Mouse (Mus musculus): ENCODE results near the gene Sh3rf1. TPM values are rescaled to one million over a fixed set of nuclear protein-coding genes. Genes with fewer than 3 reads are reported as not detected.

Gene Sh3rf1
- polyA plus RNA-seq, 1 experiment = 3.8 TPM

DNA sequence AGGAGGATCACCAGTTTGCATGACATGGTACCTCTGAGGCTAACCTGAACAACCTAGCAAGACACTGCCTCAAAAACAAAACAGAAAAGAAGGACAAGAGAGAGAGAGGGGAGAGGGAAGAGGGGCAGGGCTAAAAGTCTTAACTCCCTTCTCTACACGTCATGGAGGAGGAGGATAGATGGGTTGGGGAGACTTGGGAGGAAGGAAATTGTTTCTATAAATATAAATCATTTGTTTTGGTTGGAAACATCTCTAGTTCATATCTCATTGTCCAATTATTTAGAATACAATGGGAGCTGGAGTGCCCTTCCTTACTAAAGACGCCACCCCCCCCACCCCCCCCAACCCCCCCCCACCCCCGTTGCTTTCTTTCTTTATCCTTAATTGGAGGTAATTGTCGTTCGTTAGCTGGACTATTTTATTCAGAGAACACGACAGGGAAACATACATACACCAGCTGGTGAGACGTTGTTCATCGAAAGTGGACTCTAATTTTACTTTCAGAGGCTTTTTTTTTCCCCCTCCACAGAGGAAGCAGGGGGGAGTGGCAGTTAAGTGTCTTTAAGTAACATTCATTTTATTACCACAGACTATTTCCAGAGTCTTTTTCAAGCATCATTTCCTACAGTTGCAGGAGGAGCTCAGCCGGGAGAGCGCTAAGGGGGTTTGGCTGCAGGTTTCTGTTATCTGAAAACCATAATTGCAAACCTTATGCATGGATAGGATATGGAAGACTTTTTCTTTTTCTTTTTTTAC, 92.5 kb downstream of the Sh3rf1 start:
- H3ac ChIP-seq (ENCODE audit: control insufficient read depth, insufficient read length, low read depth) = no peak overlapping the region
- no peaks in the 10 kb centered on the region for H3K27me3 ChIP-seq (ENCODE audit: control insufficient read depth, insufficient read depth, insufficient read length)
- TF ChIP-seq MAX (IDR thresholded peaks at IDR 0.05) (no peak), CTCF (IDR thresholded peaks at IDR 0.05; ENCODE audit: control insufficient read depth, insufficient read depth, insufficient read length) (no peak), MYOG (IDR thresholded peaks at IDR 0.05; ENCODE audit: control insufficient read depth, extremely low read depth, insufficient read length) (no peak)
- no peaks in the 10 kb centered on the region for H3K79me2 ChIP-seq (ENCODE audit: control insufficient read depth, insufficient read depth)
- H3K36me3 ChIP-seq (ENCODE audit: control insufficient read depth, insufficient read depth) = no peaks in the 10 kb centered on the region
- no peak overlapping the region for H3K4me3 ChIP-seq (ENCODE audit: insufficient read depth, poor library complexity, severe bottlenecking)
- peaks cover 2% of the 10 kb centered on the region for H3K79me3 ChIP-seq (ENCODE audit: low read depth)

DNA sequence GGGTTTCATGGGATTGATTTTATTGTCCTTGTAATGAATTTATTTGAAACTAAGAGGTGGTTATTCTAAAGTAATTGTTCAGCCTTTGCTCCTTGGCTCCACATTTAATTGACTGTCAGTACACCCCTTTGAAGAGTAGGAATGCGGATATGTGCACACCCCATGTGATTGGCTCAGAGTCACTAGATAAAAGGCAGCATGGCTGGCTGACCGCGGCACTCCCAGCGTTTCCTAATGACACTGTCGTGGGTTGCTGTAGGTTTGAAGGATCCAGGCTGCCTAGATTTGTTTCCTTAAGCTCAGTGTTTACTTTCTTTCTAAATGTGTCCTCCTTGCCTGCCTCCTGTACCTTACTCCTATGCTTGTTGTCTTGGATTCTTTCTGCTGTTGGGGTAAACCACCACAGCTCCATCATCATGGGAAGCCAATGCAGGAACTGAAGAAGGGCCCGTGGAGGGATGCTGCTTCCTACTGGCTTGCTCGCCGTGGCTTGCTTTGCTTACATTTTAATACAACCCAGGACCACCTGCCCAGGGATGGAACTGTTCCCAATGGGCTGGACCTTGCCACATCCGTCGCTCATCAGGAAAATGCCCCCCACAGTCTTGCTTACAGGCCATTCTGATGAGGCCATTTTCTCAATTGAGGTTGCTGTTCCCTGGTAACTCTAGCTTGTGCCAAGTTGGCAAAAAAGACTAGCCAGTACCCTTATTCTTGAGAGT, 93.3 kb downstream of the Sh3rf1 start:
- Histone ChIP-seq H3K36me3 (ENCODE audit: control insufficient read depth, insufficient read depth) (no peaks in the 10 kb centered on the region), H3K79me2 (ENCODE audit: control insufficient read depth, insufficient read depth) (no peaks in the 10 kb centered on the region), H3K79me3 (ENCODE audit: low read depth) (peaks cover 2% of the 10 kb centered on the region), H3K4me3 (ENCODE audit: insufficient read depth, poor library complexity, severe bottlenecking) (no peak overlapping the region), H3ac (ENCODE audit: control insufficient read depth, insufficient read length, low read depth) (no peak overlapping the region), H3K27me3 (ENCODE audit: control insufficient read depth, insufficient read depth, insufficient read length) (no peaks in the 10 kb centered on the region)
- TF ChIP-seq MYOG (IDR thresholded peaks at IDR 0.05; ENCODE audit: control insufficient read depth, extremely low read depth, insufficient read length) (no peak), CEBPB (IDR thresholded peaks at IDR 0.05; ENCODE audit: low read depth) (no peak)

DNA sequence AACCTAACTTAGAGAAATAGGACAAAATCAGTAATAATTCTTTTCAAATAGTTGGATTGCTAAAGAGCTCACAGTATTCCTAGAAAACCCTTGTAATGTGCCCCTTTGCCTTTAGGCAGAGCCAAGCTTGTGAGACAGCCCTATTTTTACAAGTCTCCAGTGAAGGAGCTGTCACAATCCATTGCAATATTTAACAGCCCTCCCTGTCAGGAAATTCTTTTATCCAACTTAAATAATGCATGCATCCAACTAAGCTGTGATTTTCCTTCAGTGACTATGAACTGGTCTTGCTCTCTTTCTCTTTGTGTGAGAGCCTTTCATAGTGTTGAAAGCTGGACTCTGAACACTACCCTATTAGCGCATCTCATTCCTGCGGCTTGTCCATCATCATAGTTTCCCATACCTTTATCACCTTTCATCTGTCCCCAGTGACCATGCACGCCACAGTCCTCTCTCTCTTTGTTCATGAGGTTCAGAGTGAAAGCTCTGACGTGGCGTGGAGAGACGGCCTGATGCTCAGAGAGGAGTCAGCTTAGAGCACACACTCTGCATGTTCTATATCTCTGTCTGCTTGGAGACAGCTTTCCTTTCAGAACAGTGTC, 94.0 kb downstream of the Sh3rf1 start:
- Histone ChIP-seq H3K4me3 (ENCODE audit: insufficient read depth, poor library complexity, severe bottlenecking) (no peak overlapping the region), H3K79me2 (ENCODE audit: control insufficient read depth, insufficient read depth) (no peaks in the 10 kb centered on the region)
- TF ChIP-seq CEBPB (IDR thresholded peaks at IDR 0.05; ENCODE audit: low read depth) = no peak
- no peak for TF ChIP-seq USF1 (IDR thresholded peaks at IDR 0.05; ENCODE audit: low read depth)
- TF ChIP-seq CTCF (IDR thresholded peaks at IDR 0.05; ENCODE audit: control insufficient read depth, insufficient read depth, insufficient read length) = no peak
- TF ChIP-seq MYOD1 (IDR thresholded peaks at IDR 0.05; ENCODE audit: control insufficient read depth, insufficient read length, low read depth) = no peak
- no peak for TF ChIP-seq MYOG (IDR thresholded peaks at IDR 0.05; ENCODE audit: control insufficient read depth, extremely low read depth, insufficient read length)
- TF ChIP-seq FOSL1 (IDR thresholded peaks at IDR 0.05; ENCODE audit: insufficient read depth, low read length, poor library complexity, severe bottlenecking) = no peak
- TF ChIP-seq MAX (IDR thresholded peaks at IDR 0.05) = no peak

DNA sequence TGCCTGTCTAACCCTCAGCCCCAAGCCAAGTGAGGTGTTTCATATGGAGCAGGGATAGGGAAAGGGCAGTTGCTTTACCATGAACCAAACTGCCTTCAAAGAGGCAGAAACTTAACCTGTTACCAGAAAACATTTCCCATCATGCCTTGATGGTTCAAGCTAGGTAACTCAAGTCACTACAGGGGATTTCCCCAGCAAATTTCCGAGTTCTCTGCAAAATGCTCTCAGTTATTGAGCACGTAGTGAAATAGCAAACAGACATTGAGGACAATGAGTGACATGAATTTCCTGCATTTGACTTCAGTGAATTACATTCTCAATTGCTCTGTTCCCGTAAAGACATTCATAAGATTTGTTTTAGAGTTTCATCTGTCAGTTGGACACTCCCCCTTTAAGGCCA, 97.5 kb downstream of the Sh3rf1 start:
- Histone ChIP-seq H3K79me3 (ENCODE audit: low read depth) (peaks cover 3% of the 10 kb centered on the region), H3ac (ENCODE audit: control insufficient read depth, insufficient read length, low read depth) (no peak overlapping the region), H3K36me3 (ENCODE audit: control insufficient read depth, insufficient read depth) (no peaks in the 10 kb centered on the region), H3K4me3 (ENCODE audit: insufficient read depth, poor library complexity, severe bottlenecking) (no peak overlapping the region), H3K27me3 (ENCODE audit: control insufficient read depth, insufficient read depth, insufficient read length) (no peaks in the 10 kb centered on the region), H3K79me2 (ENCODE audit: control insufficient read depth, insufficient read depth) (no peaks in the 10 kb centered on the region)
- TF ChIP-seq USF1 (IDR thresholded peaks at IDR 0.05; ENCODE audit: low read depth) = no peak
- TF ChIP-seq CTCF (IDR thresholded peaks at IDR 0.05; ENCODE audit: control insufficient read depth, insufficient read depth, insufficient read length) = no peak
- no peak for TF ChIP-seq MAX (IDR thresholded peaks at IDR 0.05)
- no peak for TF ChIP-seq MYOG (IDR thresholded peaks at IDR 0.05; ENCODE audit: control insufficient read depth, extremely low read depth, insufficient read length)
- no peak for TF ChIP-seq CEBPB (IDR thresholded peaks at IDR 0.05; ENCODE audit: low read depth)

More for the DNA sequence above, 94.0 kb downstream of the Sh3rf1 start:
- no peaks in the 10 kb centered on the region for H3K27me3 ChIP-seq (ENCODE audit: control insufficient read depth, insufficient read depth, insufficient read length)
- peaks cover 2% of the 10 kb centered on the region for H3K79me3 ChIP-seq (ENCODE audit: low read depth)
- no peaks in the 10 kb centered on the region for H3K36me3 ChIP-seq (ENCODE audit: control insufficient read depth, insufficient read depth)
- no peak overlapping the region for H3ac ChIP-seq (ENCODE audit: control insufficient read depth, insufficient read length, low read depth)

DNA sequence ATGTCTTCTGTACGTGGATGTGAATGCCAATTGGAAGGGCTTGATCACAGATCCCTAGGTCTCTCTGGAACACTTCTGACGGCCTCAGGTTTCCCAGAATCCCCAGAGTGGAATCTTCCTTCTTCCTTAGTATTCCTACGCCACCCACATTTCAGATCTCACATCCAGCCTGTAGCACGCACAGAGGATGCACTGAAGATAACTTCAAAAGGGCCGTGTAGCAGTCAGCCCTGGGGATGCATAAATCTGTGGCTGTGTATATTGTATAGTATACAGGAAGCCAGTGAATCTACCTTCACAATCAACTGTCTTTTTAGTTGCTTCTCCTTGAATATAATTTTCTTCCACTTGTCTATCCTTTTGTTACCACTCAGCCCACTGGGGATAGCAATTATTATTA, 98.1 kb downstream of the Sh3rf1 start:
- Histone ChIP-seq H3K79me2 (ENCODE audit: control insufficient read depth, insufficient read depth) (no peaks in the 10 kb centered on the region), H3K4me3 (ENCODE audit: insufficient read depth, poor library complexity, severe bottlenecking) (no peak overlapping the region), H3K79me3 (ENCODE audit: low read depth) (peaks cover 3% of the 10 kb centered on the region), H3ac (ENCODE audit: control insufficient read depth, insufficient read length, low read depth) (no peak overlapping the region), H3K36me3 (ENCODE audit: control insufficient read depth, insufficient read depth) (no peaks in the 10 kb centered on the region), H3K27me3 (ENCODE audit: control insufficient read depth, insufficient read depth, insufficient read length) (no peaks in the 10 kb centered on the region)
- TF ChIP-seq FOSL1 (IDR thresholded peaks at IDR 0.05; ENCODE audit: insufficient read depth, low read length, poor library complexity, severe bottlenecking) (no peak), MYOG (IDR thresholded peaks at IDR 0.05; ENCODE audit: control insufficient read depth, extremely low read depth, insufficient read length) (no peak), CEBPB (IDR thresholded peaks at IDR 0.05; ENCODE audit: low read depth) (no peak), CTCF (IDR thresholded peaks at IDR 0.05; ENCODE audit: control insufficient read depth, insufficient read depth, insufficient read length) (no peak), USF1 (IDR thresholded peaks at IDR 0.05; ENCODE audit: low read depth) (no peak), MYOD1 (IDR thresholded peaks at IDR 0.05; ENCODE audit: control insufficient read depth, insufficient read length, low read depth) (no peak), MAX (IDR thresholded peaks at IDR 0.05) (no peak)

Measured in C2C12 (cell line).